Mouse (Mus musculus) spleen, adult 2 months (tissue): Measurements from ENCODE around the gene Clec16a. TPM values are rescaled to one million over a fixed set of nuclear protein-coding genes. Genes with fewer than 3 reads are reported as not detected.

Experiments
- DNase-seq, 2 experiments: peaks; one replicate each; pipeline versions ENCODE4 v3.0.0 to v3.0.0-alpha.2; 2012 to 2021; ENCODE audit warnings: low spot score in 2 of 2, low read depth in 1 of 2
- H3K27ac ChIP-seq: fragments of 200-500 bp; 2 replicates; pipeline ENCODE4 v1.5.1; 2012; ENCODE audit warnings: low read length, inconsistent platforms; ENCODE audit not compliant: insufficient read depth
- H3K27me3 ChIP-seq: fragments of 200-500 bp; 2 replicates; pipeline ENCODE4 v1.6.1; 2012; ENCODE audit warnings: mild to moderate bottlenecking, moderate library complexity, low read length, inconsistent platforms; ENCODE audit not compliant: control insufficient read depth, insufficient read depth
- H3K36me3 ChIP-seq: fragments of 200-500 bp; 2 replicates; pipeline ENCODE4 v1.6.1; 2012; ENCODE audit warnings: mild to moderate bottlenecking, low read length, inconsistent platforms; ENCODE audit not compliant: control insufficient read depth, insufficient read depth
- H3K4me1 ChIP-seq: fragments of 200-500 bp; 2 replicates; pipeline ENCODE4 v1.6.1; 2011; ENCODE audit warnings: inconsistent platforms; ENCODE audit not compliant: control insufficient read depth, insufficient read depth, insufficient read length
- H3K4me3 ChIP-seq: fragments of 200-500 bp; 2 replicates; pipeline ENCODE4 v1.5.1; 2011; ENCODE audit warnings: mild to moderate bottlenecking, inconsistent platforms; ENCODE audit not compliant: insufficient read depth, insufficient read length; ENCODE audit errors: extremely low read depth
- CTCF ChIP-seq: fragments of 200-500 bp; IDR thresholded peaks from 2 replicates; pipeline ENCODE4 v1.5.1; 2011; ENCODE audit warnings: mild to moderate bottlenecking, inconsistent platforms; ENCODE audit not compliant: insufficient read depth, insufficient read length, insufficient replicate concordance; ENCODE audit errors: extremely low read depth
- POLR2A ChIP-seq: fragments of 200-500 bp; IDR thresholded peaks from 2 replicates; pipeline ENCODE4 v1.6.1; 2011; ENCODE audit warnings: low read depth, low read length, inconsistent platforms
- WGBS: fragments of 180-500 bp; shearing (Covaris S2); methylation state at CpG from one replicate; pipeline ENCODE4 v1.1.7; 2018; 5-methylcytosine and 5-hydroxymethylcytosine counted together
- polyA plus RNA-seq: library from polyadenylated mRNA; depleted of rRNA; stranded (reverse); fragments of >200 nt; gene quantifications from 2 replicates; pipeline ENCODE4 v1.2.3, GENCODE M21; 2012

The Clec16a gene
- polyA plus RNA-seq, 1 experiment = 8.2 TPM

- DNase-seq = peak in 1 of 2 experiments; percentile 25
- 46% methylated on average over 2 of the region's 2 CpGs for WGBS
Observed at GRCm38 (mm10) chr16:10741082-10741481, 195.9 kb downstream of the Clec16a start.

GRCm38 (mm10) chr16:10749226-10749625 lies 204.1 kb downstream of the Clec16a start:
- no peaks in the 10 kb centered on the region for H3K4me1 ChIP-seq
- H3K36me3 ChIP-seq = no peaks in the 10 kb centered on the region
- DNase-seq = no peak
- H3K27me3 ChIP-seq = no peaks in the 10 kb centered on the region
- no peak overlapping the region for H3K27ac ChIP-seq
- H3K4me3 ChIP-seq = no peak overlapping the region
- 81% methylated on average over 7 of the region's 7 CpGs for WGBS
- TF ChIP-seq POLR2A (no peak), CTCF (no peak)

More at GRCm38 (mm10) chr16:10741082-10741481, 195.9 kb downstream of the Clec16a start:
- Histone ChIP-seq H3K4me3 (no peak overlapping the region; the same call in 1 of the 2 replicates), H3K27ac (peak overlapping the region; percentile 47), H3K27me3 (no peaks in the 10 kb centered on the region), H3K4me1 (peaks cover 10% of the 10 kb centered on the region), H3K36me3 (no peaks in the 10 kb centered on the region)
- TF ChIP-seq POLR2A = no peak
- no peak for TF ChIP-seq CTCF

- Histone ChIP-seq H3K36me3 (no peaks in the 10 kb centered on the region), H3K4me3 (no peak overlapping the region), H3K4me1 (no peaks in the 10 kb centered on the region), H3K27me3 (no peaks in the 10 kb centered on the region), H3K27ac (no peak overlapping the region)
- TF ChIP-seq CTCF = no peak
- no peak for TF ChIP-seq POLR2A
- WGBS = 87% methylated on average over 7 of the region's 7 CpGs
- no peak for DNase-seq
Observed at GRCm38 (mm10) chr16:10749824-10750223, 204.7 kb downstream of the Clec16a start.

GRCm38 (mm10) chr16:10754521-10755296 lies 209.6 kb downstream of the Clec16a start:
- H3K4me3 ChIP-seq = no peak overlapping the region
- no peaks in the 10 kb centered on the region for H3K4me1 ChIP-seq
- DNase-seq = no peak
- 88% methylated on average over 3 of the region's 3 CpGs for WGBS
- H3K27me3 ChIP-seq = no peaks in the 10 kb centered on the region
- no peak overlapping the region for H3K27ac ChIP-seq
- TF ChIP-seq POLR2A (no peak), CTCF (no peak)
- no peaks in the 10 kb centered on the region for H3K36me3 ChIP-seq

- no peaks in the 10 kb centered on the region for H3K27me3 ChIP-seq
- 71% methylated on average over 6 of the region's 6 CpGs for WGBS
- no peaks in the 10 kb centered on the region for H3K36me3 ChIP-seq
- no peaks in the 10 kb centered on the region for H3K4me1 ChIP-seq
- no peak for DNase-seq
- H3K27ac ChIP-seq = no peak overlapping the region
- TF ChIP-seq CTCF = no peak
- no peak for TF ChIP-seq POLR2A
- no peak overlapping the region for H3K4me3 ChIP-seq
Observed at GRCm38 (mm10) chr16:10756168-10756567, 211.0 kb downstream of the Clec16a start.

- 67% methylated on average over 8 of the region's 8 CpGs for WGBS
- TF ChIP-seq POLR2A (no peak), CTCF (no peak)
- no peak overlapping the region for H3K4me3 ChIP-seq
- H3K36me3 ChIP-seq = no peaks in the 10 kb centered on the region
- DNase-seq = no peak
- H3K4me1 ChIP-seq = no peaks in the 10 kb centered on the region; the same call in 1 of the 2 replicates
- H3K27ac ChIP-seq = no peak overlapping the region
- H3K27me3 ChIP-seq = no peaks in the 10 kb centered on the region
Observed at GRCm38 (mm10) chr16:10761182-10761581, 216.0 kb downstream of the Clec16a start.
